Mouse (Mus musculus) stomach, postnatal 0 days (tissue): ENCODE measurements around the gene Ice1. TPM values are rescaled to one million over a fixed set of nuclear protein-coding genes. Genes with fewer than 3 reads are reported as not detected.
A peak's percentile ranks its signal among the peaks of the same experiment; 100 is the strongest.

Experiments used
- ATAC-seq: fragments of 200-750 bp; cut with Nextera tagmentation; 2 replicates; pipeline ENCODE4 v1.8.0; 2017; ENCODE audit not compliant: low FRiP score, low TSS enrichment
- DNase-seq: peaks from one replicate; pipeline ENCODE4 v3.0.0-alpha.2; 2016; ENCODE audit warnings: low spot score
- H3K27ac ChIP-seq: fragments of 300-500 bp; sonication (generic); replicated peaks from 2 replicates; pipeline ENCODE4 v1.5.1; 2014; ENCODE audit warnings: mild to moderate bottlenecking, control low read depth
- H3K27me3 ChIP-seq: fragments of 300-500 bp; sonication (generic); 2 replicates; pipeline ENCODE4 v1.6.1; 2014; ENCODE audit warnings: low read length; ENCODE audit not compliant: control insufficient read depth, insufficient read depth
- H3K36me3 ChIP-seq: fragments of 300-500 bp; sonication (generic); 2 replicates; pipeline ENCODE4 v1.6.1; 2014; ENCODE audit warnings: low read length, mixed read lengths; ENCODE audit not compliant: control insufficient read depth, insufficient read depth
- H3K4me1 ChIP-seq: fragments of 300-500 bp; sonication (generic); replicated peaks from 2 replicates; pipeline ENCODE4 v1.6.1; 2014; ENCODE audit warnings: antibody characterized with exemption; ENCODE audit not compliant: control insufficient read depth, insufficient read depth
- H3K4me2 ChIP-seq: fragments of 300-500 bp; sonication (generic); replicated peaks from 2 replicates; pipeline ENCODE4 v1.6.1; 2014; ENCODE audit warnings: low read depth, mild to moderate bottlenecking, control low read depth, moderate library complexity
- H3K4me3 ChIP-seq: fragments of 300-500 bp; sonication (generic); 2 replicates; pipeline ENCODE4 v1.5.1; 2014; ENCODE audit warnings: low read depth, low read length, control low read depth
- H3K9ac ChIP-seq: fragments of 300-500 bp; sonication (generic); 2 replicates; pipeline ENCODE4 v1.6.1; 2014; ENCODE audit warnings: mild to moderate bottlenecking, low read length, control low read depth, mixed read lengths
- H3K9me3 ChIP-seq: fragments of 300-500 bp; sonication (generic); 2 replicates; pipeline ENCODE4 v1.6.1; 2016; ENCODE audit warnings: low read length; ENCODE audit not compliant: control insufficient read depth
- CTCF ChIP-seq: IDR thresholded peaks from 2 replicates; pipeline ENCODE4 v1.5.1; 2016; ENCODE audit warnings: antibody characterized with exemption, low read depth, mild to moderate bottlenecking, moderate library complexity
- EP300 ChIP-seq: optimal IDR thresholded peaks from 2 replicates; pipeline ENCODE3; 2016; ENCODE audit warnings: antibody characterized with exemption
- WGBS: fragments of 180-500 bp; shearing (Covaris S2); extraction: QIAGEN DNeasy Blood & Tissue Kit; methylation state at CpG from one replicate; pipeline ENCODE4 v1.1.7; 2014; 5-methylcytosine and 5-hydroxymethylcytosine counted together
- polyA plus RNA-seq: library from polyadenylated mRNA; unstranded; fragments of >200 nt; fragmentation: Nextera tagmentation; extraction: Ambion mirVana; gene quantifications from 2 replicates; pipeline ENCODE4 v1.2.1, GENCODE M21; 2015

Ice1 gene
- polyA plus RNA-seq, 1 experiment from 2014 or later: 6.0 TPM

GRCm38 (mm10) chr13:70539842-70540241 lies 97.6 kb downstream of the Ice1 start:
- no peaks in the 10 kb centered on the region for H3K27me3 ChIP-seq
- WGBS: 62% methylated on average over 1 of the region's 1 CpGs
- no peak for DNase-seq

GRCm38 (mm10) chr13:70533412-70533811 lies 104.0 kb downstream of the Ice1 start:
- no peak overlapping the region for H3K9ac ChIP-seq
- no peak for ATAC-seq
- H3K27ac ChIP-seq: no peak overlapping the region
- H3K4me3 ChIP-seq: no peak overlapping the region
- H3K27me3 ChIP-seq: no peaks in the 10 kb centered on the region
- TF ChIP-seq EP300: no peak
- TF ChIP-seq CTCF: no peak
- no peaks in the 10 kb centered on the region for H3K9me3 ChIP-seq
- no peak overlapping the region for H3K4me2 ChIP-seq
- no peaks in the 10 kb centered on the region for H3K36me3 ChIP-seq
- no peaks in the 10 kb centered on the region for H3K4me1 ChIP-seq
- no peak for DNase-seq
- WGBS: 89% methylated on average over 5 of the region's 5 CpGs

More at GRCm38 (mm10) chr13:70539842-70540241, 97.6 kb downstream of the Ice1 start:
- Histone ChIP-seq H3K36me3 (no peaks in the 10 kb centered on the region), H3K9ac (no peak overlapping the region), H3K9me3 (no peaks in the 10 kb centered on the region), H3K4me3 (no peak overlapping the region), H3K4me2 (no peak overlapping the region), H3K27ac (no peak overlapping the region), H3K4me1 (no peaks in the 10 kb centered on the region)
- ATAC-seq: no peak
- TF ChIP-seq CTCF (no peak), EP300 (no peak)

GRCm38 (mm10) chr13:70532719-70533118 lies 104.7 kb downstream of the Ice1 start:
- H3K36me3 ChIP-seq: no peaks in the 10 kb centered on the region
- TF ChIP-seq EP300 (no peak), CTCF (no peak)
- WGBS: 83% methylated on average over 10 of the region's 10 CpGs
- H3K27me3 ChIP-seq: no peaks in the 10 kb centered on the region
- no peak for ATAC-seq
- H3K9me3 ChIP-seq: no peaks in the 10 kb centered on the region
- no peak overlapping the region for H3K4me2 ChIP-seq
- H3K4me3 ChIP-seq: no peak overlapping the region
- no peaks in the 10 kb centered on the region for H3K4me1 ChIP-seq
- H3K27ac ChIP-seq: no peak overlapping the region
- DNase-seq: no peak
- H3K9ac ChIP-seq: no peak overlapping the region

GRCm38 (mm10) chr13:70517651-70518050 lies 119.8 kb downstream of the Ice1 start:
- Histone ChIP-seq H3K4me2 (no peak overlapping the region), H3K4me1 (no peaks in the 10 kb centered on the region), H3K9ac (no peak overlapping the region), H3K36me3 (no peaks in the 10 kb centered on the region), H3K9me3 (no peaks in the 10 kb centered on the region), H3K27ac (no peak overlapping the region), H3K4me3 (no peak overlapping the region), H3K27me3 (no peaks in the 10 kb centered on the region)
- TF ChIP-seq EP300 (no peak), CTCF (no peak)
- WGBS: 48% methylated on average over 2 of the region's 2 CpGs
- DNase-seq (no peak), ATAC-seq (no peak)

GRCm38 (mm10) chr13:70515004-70515403 lies 122.4 kb downstream of the Ice1 start:
- 63% methylated on average over 2 of the region's 2 CpGs for WGBS
- TF ChIP-seq CTCF (no peak), EP300 (no peak)
- H3K27me3 ChIP-seq: no peaks in the 10 kb centered on the region
- H3K9me3 ChIP-seq: no peaks in the 10 kb centered on the region
- H3K36me3 ChIP-seq: no peaks in the 10 kb centered on the region
- no peak overlapping the region for H3K27ac ChIP-seq
- ATAC-seq (no peak), DNase-seq (no peak)
- no peak overlapping the region for H3K4me2 ChIP-seq
- no peak overlapping the region for H3K9ac ChIP-seq
- no peaks in the 10 kb centered on the region for H3K4me1 ChIP-seq
- H3K4me3 ChIP-seq: no peak overlapping the region

GRCm38 (mm10) chr13:70510199-70510598 lies 127.2 kb downstream of the Ice1 start:
- ATAC-seq (no peak), DNase-seq (no peak)
- Histone ChIP-seq H3K4me2 (no peak overlapping the region), H3K4me3 (no peak overlapping the region), H3K9ac (no peak overlapping the region), H3K9me3 (no peaks in the 10 kb centered on the region), H3K36me3 (no peaks in the 10 kb centered on the region), H3K4me1 (no peaks in the 10 kb centered on the region), H3K27me3 (no peaks in the 10 kb centered on the region), H3K27ac (no peak overlapping the region)
- 76% methylated on average over 5 of the region's 5 CpGs for WGBS
- TF ChIP-seq EP300 (no peak), CTCF (peak; percentile 35)
